Mouse (Mus musculus): ENCODE results near the gene Cyp4v3.

DNA sequence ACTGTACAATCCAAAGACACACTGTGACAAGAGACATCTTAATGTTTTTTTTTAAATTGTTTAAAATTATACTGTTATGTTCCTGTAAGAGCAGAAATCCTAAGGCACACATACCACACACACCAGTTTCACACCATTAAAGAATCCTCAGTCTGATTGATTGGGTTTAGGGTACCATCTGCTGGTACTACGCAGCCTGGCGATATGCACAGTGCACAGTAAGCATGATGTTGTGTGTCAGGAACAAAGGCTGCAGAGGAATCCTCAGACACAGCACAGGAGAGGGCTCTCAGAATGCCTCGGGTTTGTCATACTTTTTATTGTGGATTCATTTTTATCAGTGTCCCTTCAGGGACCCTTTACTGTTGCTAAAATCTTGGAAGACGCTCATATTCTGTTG, 58.7 kb downstream of the Cyp4v3 start:
- TF ChIP-seq CTCF (IDR thresholded peaks at IDR 0.05) (no peak), POLR2A (IDR thresholded peaks at IDR 0.05; ENCODE audit: insufficient read depth, low read depth, low read length) (no peak)
